Mouse (Mus musculus): Measurements from ENCODE around the gene Elp4.

GRCm38 (mm10) chr2:105787726-105788125 is 116.6 kb downstream of the Elp4 start:
- TF ChIP-seq CTCF (IDR thresholded peaks at IDR 0.05; ENCODE audit: insufficient read depth, low read depth, low read length): no peak
- TF ChIP-seq POLR2A (IDR thresholded peaks at IDR 0.05; ENCODE audit: insufficient read depth, low read depth, low read length): no peak
